Mouse (Mus musculus) lung, adult 2 months (tissue): ENCODE results near the gene Prdm16.

Experiments
- CTCF ChIP-seq: fragments of 200-500 bp; IDR thresholded peaks from 2 replicates; pipeline ENCODE4 v1.5.1; 2011; ENCODE audit warnings: mild to moderate bottlenecking, low read length, control low read depth; ENCODE audit not compliant: insufficient read depth
- POLR2A ChIP-seq: fragments of 200-500 bp; IDR thresholded peaks from 2 replicates; pipeline ENCODE4 v1.6.1; 2011; ENCODE audit warnings: low read depth, mild to moderate bottlenecking, control low read depth, low read length, borderline replicate concordance; ENCODE audit errors: extremely low read depth

GRCm38 (mm10) chr4:154360850-154361249 lies 275.8 kb downstream of the Prdm16 start:
- TF ChIP-seq CTCF (no peak), POLR2A (no peak)
